Mouse (Mus musculus) intestine, embryonic 14.5 days (tissue): ENCODE measurements around the gene Cd83. TPM values are rescaled to one million over a fixed set of nuclear protein-coding genes. Genes with fewer than 3 reads are reported as not detected.

Experiments used
- ATAC-seq: fragments of 200-750 bp; cut with Nextera tagmentation; replicated peaks from 2 replicates; pipeline ENCODE4 v1.8.0; 2017; ENCODE audit warnings: low read depth, moderate number of reproducible peaks, moderate TSS enrichment, moderate library complexity; ENCODE audit not compliant: low FRiP score, low TSS enrichment
- DNase-seq: peaks from one replicate; pipeline ENCODE4 v3.0.0-alpha.2; 2018; ENCODE audit warnings: low spot score
- H3K27ac ChIP-seq: fragments of 300-500 bp; sonication (generic); 2 replicates; pipeline ENCODE4 v1.5.1; 2014; ENCODE audit warnings: low read depth, mild to moderate bottlenecking, control low read depth
- H3K27me3 ChIP-seq: fragments of 300-500 bp; sonication (generic); replicated peaks from 2 replicates; pipeline ENCODE4 v1.6.1; 2014; ENCODE audit warnings: low read length, control low read depth; ENCODE audit not compliant: control insufficient read depth, insufficient read depth
- H3K36me3 ChIP-seq: fragments of 300-500 bp; sonication (generic); 2 replicates; pipeline ENCODE4 v1.6.1; 2014; ENCODE audit warnings: low read length, control low read depth; ENCODE audit not compliant: control insufficient read depth, insufficient read depth
- H3K4me1 ChIP-seq: fragments of 300-500 bp; sonication (generic); replicated peaks from 2 replicates; pipeline ENCODE4 v1.6.1; 2014; ENCODE audit warnings: low read length, control low read depth, mixed read lengths; ENCODE audit not compliant: control insufficient read depth, insufficient read depth
- H3K4me2 ChIP-seq: fragments of 300-500 bp; sonication (generic); 2 replicates; pipeline ENCODE4 v1.6.1; 2014; ENCODE audit warnings: low read length
- H3K4me3 ChIP-seq: fragments of 300-500 bp; sonication (generic); 2 replicates; pipeline ENCODE4 v1.5.1; 2014; ENCODE audit warnings: low read depth, low read length, control low read depth, mixed read lengths
- H3K9ac ChIP-seq: fragments of 300-500 bp; sonication (generic); 2 replicates; pipeline ENCODE4 v1.6.1; 2014; ENCODE audit warnings: mild to moderate bottlenecking, low read length
- H3K9me3 ChIP-seq: fragments of 300-500 bp; sonication (generic); 2 replicates; pipeline ENCODE4 v1.6.1; 2016; ENCODE audit warnings: low read length, control low read depth; ENCODE audit not compliant: control insufficient read depth
- WGBS: fragments of 180-500 bp; shearing (Covaris S2); extraction: QIAGEN DNeasy Blood & Tissue Kit; methylation state at CpG from one replicate; pipeline ENCODE4 v1.1.7; 2014; 5-methylcytosine and 5-hydroxymethylcytosine counted together
- polyA plus RNA-seq: library from polyadenylated mRNA; unstranded; fragments of >200 nt; fragmentation: Nextera tagmentation; extraction: Ambion mirVana; gene quantifications from 2 replicates; pipeline ENCODE4 v1.2.1, GENCODE M21; 2014

Cd83 gene
- polyA plus RNA-seq, 1 experiment from 2014 or later, result 9.4 TPM

- Histone ChIP-seq H3K4me3 (no peak overlapping the region), H3K9ac (no peak overlapping the region), H3K27me3 (no peaks in the 10 kb centered on the region), H3K27ac (no peak overlapping the region), H3K4me1 (no peaks in the 10 kb centered on the region), H3K4me2 (no peak overlapping the region), H3K36me3 (no peaks in the 10 kb centered on the region), H3K9me3 (no peaks in the 10 kb centered on the region)
- WGBS, result 89% methylated on average over 3 of the region's 3 CpGs
- no peak for DNase-seq
- ATAC-seq, result no peak
These were observed 22.7 kb downstream of the Cd83 start for GRCm38 (mm10) chr13:43807272-43807675.

GRCm38 (mm10) chr13:43810621-43811020 is 26.0 kb downstream of the Cd83 start:
- no peaks in the 10 kb centered on the region for H3K36me3 ChIP-seq
- H3K4me1 ChIP-seq, result no peaks in the 10 kb centered on the region
- no peaks in the 10 kb centered on the region for H3K27me3 ChIP-seq
- no peak overlapping the region for H3K4me3 ChIP-seq
- no peak overlapping the region for H3K27ac ChIP-seq
- H3K9ac ChIP-seq, result no peak overlapping the region
- H3K9me3 ChIP-seq, result no peaks in the 10 kb centered on the region
- ATAC-seq, result no peak
- WGBS, result 86% methylated on average over 6 of the region's 6 CpGs
- no peak for DNase-seq
- H3K4me2 ChIP-seq, result no peak overlapping the region

GRCm38 (mm10) chr13:43811835-43812234 is 27.3 kb downstream of the Cd83 start:
- Histone ChIP-seq H3K36me3 (no peaks in the 10 kb centered on the region), H3K4me2 (no peak overlapping the region), H3K9me3 (no peaks in the 10 kb centered on the region), H3K27ac (no peak overlapping the region), H3K27me3 (no peaks in the 10 kb centered on the region), H3K4me3 (no peak overlapping the region), H3K4me1 (no peaks in the 10 kb centered on the region), H3K9ac (no peak overlapping the region)
- DNase-seq, result no peak
- 82% methylated on average over 3 of the region's 3 CpGs for WGBS
- ATAC-seq, result no peak

DNA sequence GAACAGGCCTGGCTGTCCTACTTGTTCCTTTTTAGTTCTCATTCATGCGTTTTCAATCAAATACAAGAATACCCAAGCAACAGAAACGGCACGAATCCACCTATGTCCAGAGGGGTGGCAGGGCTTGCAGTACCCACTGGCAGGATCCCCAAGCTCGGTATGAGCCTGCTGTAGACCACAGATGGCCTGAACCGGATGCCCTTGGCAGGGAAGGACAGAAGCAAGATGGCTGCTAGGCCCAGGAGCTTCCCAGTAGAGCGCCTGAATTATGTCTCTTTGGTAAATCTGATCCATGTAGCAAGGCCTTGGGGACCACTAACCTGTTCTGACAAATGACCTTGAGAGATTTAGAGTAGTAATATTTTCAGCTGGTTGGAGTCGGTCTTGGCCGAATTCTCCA is 28.9 kb downstream of the Cd83 start:
- ATAC-seq (no peak), DNase-seq (no peak)
- no peaks in the 10 kb centered on the region for H3K36me3 ChIP-seq
- H3K9me3 ChIP-seq, result no peaks in the 10 kb centered on the region
- no peak overlapping the region for H3K9ac ChIP-seq
- H3K27me3 ChIP-seq, result no peaks in the 10 kb centered on the region
- no peak overlapping the region for H3K27ac ChIP-seq
- WGBS, result 86% methylated on average over 8 of the region's 8 CpGs
- no peak overlapping the region for H3K4me3 ChIP-seq
- no peak overlapping the region for H3K4me2 ChIP-seq
- H3K4me1 ChIP-seq, result no peaks in the 10 kb centered on the region

DNA sequence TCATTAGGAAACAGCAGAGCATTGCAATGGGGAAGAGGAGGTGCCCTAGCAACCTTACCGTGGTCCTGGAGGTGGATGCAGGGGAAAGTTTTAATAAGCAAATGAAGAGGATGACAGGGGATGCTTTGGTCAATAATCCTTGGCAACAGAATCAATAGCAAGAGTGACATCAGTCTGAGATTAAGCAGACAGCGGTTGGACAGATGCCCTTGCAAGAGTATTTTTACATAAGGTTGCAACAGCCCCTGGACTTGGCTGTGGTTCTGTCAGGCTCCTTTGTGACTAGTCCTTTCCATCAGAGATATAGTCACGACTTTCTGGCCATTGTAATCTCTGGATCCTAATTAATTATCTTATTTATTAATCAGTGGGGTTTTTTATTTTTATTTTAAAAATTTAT is 32.9 kb downstream of the Cd83 start:
- H3K4me1 ChIP-seq, result no peaks in the 10 kb centered on the region
- H3K27ac ChIP-seq, result no peak overlapping the region
- H3K4me2 ChIP-seq, result no peak overlapping the region
- ATAC-seq, result no peak
- WGBS, result 82% methylated on average over 3 of the region's 3 CpGs
- H3K4me3 ChIP-seq, result no peak overlapping the region
- H3K9me3 ChIP-seq, result no peaks in the 10 kb centered on the region
- H3K9ac ChIP-seq, result no peak overlapping the region
- no peaks in the 10 kb centered on the region for H3K36me3 ChIP-seq
- no peaks in the 10 kb centered on the region for H3K27me3 ChIP-seq
- no peak for DNase-seq

- Histone ChIP-seq H3K27me3 (no peaks in the 10 kb centered on the region), H3K9ac (no peak overlapping the region), H3K4me1 (no peaks in the 10 kb centered on the region), H3K4me2 (no peak overlapping the region), H3K36me3 (no peaks in the 10 kb centered on the region), H3K9me3 (no peaks in the 10 kb centered on the region), H3K27ac (no peak overlapping the region), H3K4me3 (no peak overlapping the region)
- ATAC-seq (no peak), DNase-seq (no peak)
- WGBS, result 73% methylated on average over 7 of the region's 7 CpGs
These were observed 33.9 kb downstream of the Cd83 start for GRCm38 (mm10) chr13:43818307-43819019.

GRCm38 (mm10) chr13:43819020-43819310 is 34.4 kb downstream of the Cd83 start:
- 89% methylated on average over 6 of the region's 6 CpGs for WGBS
- H3K27me3 ChIP-seq, result no peaks in the 10 kb centered on the region

DNA sequence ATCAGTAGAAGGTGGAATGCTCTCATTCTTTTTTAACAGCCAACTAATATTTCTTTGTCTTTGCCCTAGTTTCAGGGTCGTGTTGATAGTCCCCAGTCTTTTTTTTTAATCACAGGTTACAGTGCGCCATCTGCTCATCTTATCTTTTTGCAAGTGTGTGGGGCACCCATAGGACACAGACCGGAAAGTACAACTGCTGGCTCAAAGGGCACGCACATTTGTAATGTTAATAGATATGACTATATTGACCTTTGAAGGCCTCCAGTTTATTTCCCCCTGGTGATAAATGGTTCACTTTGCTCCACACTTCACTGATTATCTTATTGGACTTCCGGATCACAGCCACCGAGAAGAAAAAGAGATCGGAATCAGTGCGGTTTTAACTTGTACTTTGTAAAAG is 35.5 kb downstream of the Cd83 start:
- Histone ChIP-seq H3K4me3 (no peak overlapping the region), H3K27ac (no peak overlapping the region), H3K9me3 (no peaks in the 10 kb centered on the region), H3K9ac (no peak overlapping the region), H3K27me3 (no peaks in the 10 kb centered on the region), H3K36me3 (no peaks in the 10 kb centered on the region), H3K4me1 (no peaks in the 10 kb centered on the region), H3K4me2 (no peak overlapping the region)
- 87% methylated on average over 8 of the region's 8 CpGs for WGBS
- ATAC-seq, result no peak
- no peak for DNase-seq

More at GRCm38 (mm10) chr13:43819020-43819310, 34.4 kb downstream of the Cd83 start:
- no peaks in the 10 kb centered on the region for H3K9me3 ChIP-seq
- H3K27ac ChIP-seq, result no peak overlapping the region
- no peaks in the 10 kb centered on the region for H3K36me3 ChIP-seq
- H3K4me1 ChIP-seq, result no peaks in the 10 kb centered on the region
- DNase-seq, result no peak
- H3K4me2 ChIP-seq, result no peak overlapping the region
- no peak overlapping the region for H3K4me3 ChIP-seq
- ATAC-seq, result no peak
- no peak overlapping the region for H3K9ac ChIP-seq

- Histone ChIP-seq H3K4me2 (no peak overlapping the region), H3K9me3 (no peaks in the 10 kb centered on the region), H3K36me3 (no peaks in the 10 kb centered on the region), H3K4me1 (no peaks in the 10 kb centered on the region), H3K27me3 (no peaks in the 10 kb centered on the region), H3K9ac (no peak overlapping the region), H3K27ac (no peak overlapping the region), H3K4me3 (no peak overlapping the region)
- DNase-seq, result no peak
- WGBS, result 80% methylated on average over 4 of the region's 4 CpGs
- no peak for ATAC-seq
These were observed 37.7 kb downstream of the Cd83 start for GRCm38 (mm10) chr13:43822306-43822705.
